Comparison of ENCODE assay signal across 8 mouse cellular contexts in genomic region chr6:128200847-128201640, GRCm38 (mm10). TPM values are rescaled to one million over a fixed set of nuclear protein-coding genes. Genes with fewer than 3 reads are reported as not detected.
DNase-seq lines count a peak whose midpoint lies in the region; ATAC-seq and TF ChIP-seq lines count a peak whose summit lies in the region.

No protein-coding gene starts in this region.

- DNase-seq in monocyte, adult 2 months (ENCODE audit: low read depth in 1 of 2, low spot score in 2 of 2), result peak; percentile 11 to 37
- peak; percentile 69 for DNase-seq in gastrocnemius, postnatal 14 days
- peak; percentile 83 for DNase-seq in left cerebral cortex, postnatal 14 days (ENCODE audit: low spot score in 2 of 2)
- peak; percentile 39 to 43 for DNase-seq in right cerebral cortex, postnatal 36 days (ENCODE audit: low spot score in 2 of 2)

- peak; percentile 46 for TF ChIP-seq CTCF in cortical plate, adult 2 months (IDR thresholded peaks at IDR 0.05; ENCODE audit: extremely low read depth, insufficient read depth, low read length)

- intact Hi-C loops in gastrocnemius, postnatal 14 days (cut with DNase I; ENCODE audit: low total_unique reads), result no loop called here
- intact Hi-C loops in left cerebral cortex, postnatal 14 days (cut with DNase I), result no loop called here

- ATAC-seq in monocyte, adult 5-6 weeks (replicated peaks; ENCODE audit: insufficient number of reproducible peaks, low FRiP score, low TSS enrichment, poor library complexity, severe bottlenecking), result no peak
- peak; percentile 4 for ATAC-seq in inflammation-experienced regulatory T-cells, adult 6 months
- peak; percentile 34 for ATAC-seq in megakaryocyte progenitor cell, adult 5-6 weeks (replicated peaks; ENCODE audit: poor library complexity)

- no peak for TF ChIP-seq POLR2A in cortical plate, adult 2 months (IDR thresholded peaks at IDR 0.05; ENCODE audit: extremely low read depth, insufficient read depth, low read length)

- H3K27ac ChIP-seq in cortical plate, adult 2 months (ENCODE audit: insufficient read depth, low read length), result no peak overlapping the region

- H3K4me3 ChIP-seq in cortical plate, adult 2 months (ENCODE audit: insufficient read depth, low read length), result peak overlapping the region; percentile 70

- no peaks in the 10 kb centered on the region for H3K4me1 ChIP-seq in cortical plate, adult 2 months (ENCODE audit: control insufficient read depth, insufficient read depth, low read length)

RNA-seq across cellular contexts. Expression of gene Tspan9, which starts 57.6 kb away (rescaled TPM):
- total RNA-seq in monocyte, adult 5-6 weeks (2017), result 0.67 to 5.3 TPM (median 3.0 TPM) in 3 replicates
- 49.2 and 55.5 TPM in 2 replicates for polyA plus RNA-seq in cortical plate, adult 2 months (2012; rRNA removed)
- total RNA-seq in gastrocnemius, postnatal 14 days (2021), result 10 to 100 TPM; 45.6 to 71.6 TPM
- polyA plus RNA-seq in inflammation-experienced regulatory T-cells, adult 6 months (2017; shearing (Covaris generic)), result 1 to 10 TPM in 1 of 3 experiments, under 1 TPM in 1, not detected in 1; 0.36 to 1.3 TPM
- 10 to 100 TPM; 71.3 to 77.5 TPM for total RNA-seq in left cerebral cortex, postnatal 14 days (2021)
- total RNA-seq in megakaryocyte progenitor cell, adult 5-6 weeks (2015), result 0.71 and 2.7 TPM in 2 replicates
- 2.8 and 4.4 TPM in 2 replicates for total RNA-seq in megakaryocyte progenitor cell, adult 5-6 weeks (2017)

Comparison
In these comparisons a context has a peak if more than half of its experiments do, and no peak if none do; other contexts are left out.
1. DNase-seq: peak in every context shown above with its lines; median percentile 83 in left cerebral cortex, postnatal 14 days; 69 in gastrocnemius, postnatal 14 days; 41 in right cerebral cortex, postnatal 36 days; 24 in monocyte, adult 2 months.